Mouse (Mus musculus) gastrocnemius, postnatal 4 days (tissue): ENCODE results near the gene Olfr545. TPM values are rescaled to one million over a fixed set of nuclear protein-coding genes. Genes with fewer than 3 reads are reported as not detected.
A peak's percentile ranks its signal among the peaks of the same experiment; 100 is the strongest.

Source experiments
- DNase-seq, 2 experiments: peaks; one replicate each; pipeline ENCODE4 v3.0.0; 2021 to 2022; ENCODE audit warnings: low spot score in 2 of 2, mixed read lengths in 2 of 2
- total RNA-seq, 2 experiments: library from RNA; stranded (reverse); gene quantifications; 2 replicates each; pipeline ENCODE4 v1.2.3; 2021

Gene Olfr545
- total RNA-seq, 2 experiments from 2014 or later = not detected

DNA sequence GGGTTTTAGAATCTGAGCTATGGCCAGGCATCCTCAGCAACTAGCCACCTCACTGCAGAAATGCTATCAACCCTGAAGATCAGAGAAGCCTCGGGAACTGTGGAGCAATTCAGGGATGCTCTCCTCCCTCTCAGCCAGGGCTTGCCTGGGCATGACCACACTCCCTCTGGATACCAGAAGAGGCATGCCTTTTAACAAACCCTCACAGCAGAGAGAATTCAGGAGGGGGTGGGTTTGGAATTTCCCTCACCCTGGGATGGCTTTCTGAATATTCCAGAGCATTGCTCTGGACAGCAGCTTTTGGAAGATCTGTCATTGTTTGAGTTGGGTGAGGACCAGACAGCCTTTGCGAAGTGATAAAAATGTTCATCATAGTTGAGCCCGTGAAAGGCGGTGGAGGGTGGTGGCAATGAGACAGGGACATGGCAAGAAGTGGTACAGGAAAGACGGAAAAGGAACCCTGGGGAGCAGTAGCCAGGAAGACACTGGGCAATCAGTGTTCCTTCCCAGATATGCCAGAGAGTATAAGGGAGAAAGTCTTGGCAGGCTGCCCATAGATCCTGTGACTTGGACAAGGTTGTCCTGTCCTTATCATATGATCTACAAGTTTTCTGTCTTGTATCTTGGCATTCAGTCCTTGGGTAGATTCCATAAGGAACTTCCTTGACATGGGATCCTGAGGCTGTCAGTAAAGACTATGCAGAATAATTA is 19.9 kb downstream of the Olfr545 start:
- peak in 1 of 2 experiments; percentile 36 for DNase-seq

DNA sequence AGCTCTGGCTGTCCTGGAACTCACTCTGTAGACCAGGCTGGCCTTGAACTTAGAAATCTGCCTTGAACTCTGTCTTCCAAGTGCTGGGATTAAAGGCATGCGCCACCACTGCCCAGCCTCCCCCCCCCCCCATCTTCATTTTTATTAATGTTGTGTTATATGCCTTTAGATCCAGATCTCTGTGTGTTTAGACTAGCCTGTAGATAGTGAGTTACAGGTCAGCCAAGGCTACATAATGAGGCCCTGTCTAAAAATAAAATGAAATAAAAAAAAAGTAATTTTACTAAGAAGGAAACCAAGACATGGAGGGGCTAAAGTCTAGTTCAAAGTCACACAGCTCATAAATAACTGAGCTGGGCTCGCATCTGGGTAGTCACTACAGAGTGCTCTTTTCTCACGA is 20.4 kb downstream of the Olfr545 start:
- DNase-seq = no peak

DNA sequence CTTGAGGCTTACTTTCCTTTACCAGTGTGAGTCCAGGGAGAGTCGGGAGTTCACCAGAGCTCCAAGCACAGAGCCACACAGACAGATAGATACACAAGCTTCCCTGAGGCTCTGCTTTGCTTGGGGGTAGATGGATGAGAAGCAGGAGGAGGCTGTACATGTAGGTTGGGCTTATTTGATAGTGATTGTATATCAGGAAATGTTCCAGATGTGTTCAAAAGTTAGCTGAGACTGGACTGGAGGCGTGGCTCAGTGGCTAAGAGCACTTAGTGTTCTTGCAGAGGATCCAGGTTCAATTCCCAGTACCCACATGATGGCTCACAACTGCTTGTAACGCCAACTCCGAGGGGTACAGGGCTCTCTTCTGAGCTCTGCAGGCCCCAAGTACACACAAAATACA is 20.9 kb downstream of the Olfr545 start:
- DNase-seq = no peak

DNA sequence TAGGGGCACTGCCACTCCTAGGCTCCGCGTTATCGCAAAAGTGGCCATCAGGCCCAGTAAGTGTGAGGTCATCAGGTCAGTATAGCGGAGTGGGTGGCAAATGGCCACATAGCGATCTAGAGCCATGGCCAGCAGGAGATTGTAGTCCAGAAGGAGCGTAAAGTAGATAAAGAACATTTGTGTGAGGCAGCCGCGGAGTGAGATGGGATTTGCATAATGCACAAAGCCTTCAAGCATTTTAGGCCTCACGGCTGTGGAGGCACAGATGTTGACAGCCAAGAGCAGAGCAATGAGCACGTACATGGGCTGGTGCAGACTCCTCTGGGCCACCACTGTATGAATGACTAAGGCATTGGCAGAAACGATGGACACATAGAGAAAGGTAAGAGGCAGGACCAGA is 22.0 kb downstream of the Olfr545 start:
- DNase-seq = no peak

DNA sequence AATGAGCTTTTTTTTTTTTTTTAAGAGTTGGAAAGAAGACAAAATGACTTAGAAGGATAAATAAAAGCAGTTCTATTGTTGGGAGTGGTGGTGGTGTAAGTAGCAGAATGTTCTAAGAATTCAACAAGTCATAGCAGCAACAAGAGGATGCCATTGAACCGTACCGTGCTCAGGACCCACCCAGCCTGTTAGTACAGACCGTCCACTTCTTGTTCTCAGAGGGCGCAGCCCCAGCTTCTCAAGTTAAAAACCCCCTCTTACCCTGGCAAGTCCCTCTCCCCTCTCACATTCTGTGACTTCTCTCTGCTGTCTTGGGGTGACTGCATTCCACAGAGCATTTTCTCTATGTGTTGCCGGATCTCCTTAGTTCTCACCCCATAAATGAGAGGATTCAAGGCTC is 22.8 kb downstream of the Olfr545 start:
- DNase-seq = no peak

DNA sequence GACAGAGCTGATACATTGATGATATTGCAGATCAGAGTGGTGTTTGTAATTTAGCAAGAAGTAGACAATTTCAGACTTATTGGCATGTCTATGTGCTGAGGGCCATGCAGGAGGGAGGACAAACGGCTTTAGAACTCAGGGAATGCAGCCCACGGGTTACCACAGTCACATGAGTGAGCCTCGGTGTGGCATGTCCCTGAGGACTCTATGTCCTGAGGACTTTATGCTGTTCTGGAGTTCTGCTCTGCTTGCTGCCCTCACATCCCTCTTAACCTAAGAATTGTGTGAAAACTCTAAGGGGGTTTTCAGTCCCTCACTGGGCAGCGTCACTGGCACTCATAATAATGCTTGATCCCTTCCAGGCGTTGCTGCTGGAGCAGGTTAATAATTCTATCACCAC is 26.7 kb downstream of the Olfr545 start:
- DNase-seq = no peak

DNA sequence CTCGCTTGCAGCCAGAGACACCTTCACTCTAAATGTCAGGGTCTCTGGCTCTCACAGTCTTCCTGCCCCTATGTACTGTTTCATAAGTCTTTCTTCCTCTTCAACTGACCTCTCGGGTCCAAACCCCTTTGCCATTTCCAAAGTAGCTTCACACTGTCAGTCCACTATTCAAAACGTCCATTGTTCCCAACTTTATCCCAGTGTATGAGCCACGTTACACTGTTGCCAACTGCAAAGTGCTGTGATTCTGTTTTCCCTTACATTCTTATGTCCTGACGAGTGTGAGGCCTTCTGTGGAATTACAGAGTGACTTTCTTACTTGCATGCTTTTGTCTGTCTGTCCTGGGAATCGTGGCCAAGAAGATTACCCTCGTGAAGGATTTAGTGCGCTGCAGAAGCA is 31.8 kb downstream of the Olfr545 start:
- no peak for DNase-seq

DNA sequence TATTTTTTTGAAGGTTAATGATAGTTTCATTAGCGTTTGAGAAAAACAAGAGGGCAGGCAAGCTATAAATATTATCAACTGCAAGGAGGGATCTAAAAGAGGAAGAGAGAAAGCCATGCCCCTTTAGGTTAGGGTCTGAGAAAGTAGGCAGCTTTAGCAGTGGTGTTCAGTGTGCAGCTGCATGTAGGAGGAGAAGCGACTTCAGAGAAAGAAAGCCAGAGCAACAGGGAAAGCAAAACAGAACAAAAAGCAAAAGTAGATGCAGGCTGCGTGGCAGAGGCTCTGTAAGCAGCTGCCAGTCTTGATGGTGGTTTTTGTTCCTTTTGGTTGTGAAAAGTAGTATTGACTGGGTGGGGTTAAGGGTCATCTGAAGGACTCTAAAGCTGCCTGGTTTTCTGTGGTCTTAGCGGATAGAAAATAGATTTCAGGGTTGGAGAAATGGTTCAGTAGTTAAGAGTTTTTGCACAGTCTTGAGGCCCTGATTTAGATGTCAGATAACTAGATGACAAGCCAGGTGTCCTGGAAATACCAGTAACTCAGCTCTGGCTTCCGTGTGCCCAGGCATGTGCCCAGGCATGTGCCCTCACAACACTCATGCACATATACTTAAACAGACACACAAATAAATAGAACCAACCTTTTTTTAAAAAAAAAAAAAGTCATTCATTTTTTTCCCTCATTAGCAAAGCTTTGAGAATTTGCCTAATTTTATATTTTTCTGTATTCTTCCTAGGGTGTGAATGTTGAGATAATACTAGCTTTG is 40.6 kb downstream of the Olfr545 start:
- DNase-seq = no peak

DNA sequence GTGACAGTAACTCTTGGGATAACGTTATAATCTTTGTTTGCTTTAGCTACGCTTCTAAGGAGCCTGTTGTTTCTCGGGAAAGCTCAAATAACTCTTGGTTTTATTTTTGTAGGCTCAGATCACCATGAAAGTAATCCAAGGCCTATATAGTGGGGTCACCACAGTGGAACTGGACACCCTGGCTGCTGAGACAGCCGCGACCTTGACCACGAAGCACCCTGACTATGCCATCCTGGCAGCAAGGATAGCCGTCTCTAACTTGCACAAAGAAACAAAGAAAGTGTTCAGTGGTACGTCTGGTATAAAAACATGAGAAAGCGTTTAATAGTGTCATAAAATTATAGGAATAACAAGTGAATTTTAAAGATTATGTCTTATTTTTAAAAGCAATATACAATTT is 52.9 kb downstream of the Olfr545 start:
- DNase-seq = no peak

DNA sequence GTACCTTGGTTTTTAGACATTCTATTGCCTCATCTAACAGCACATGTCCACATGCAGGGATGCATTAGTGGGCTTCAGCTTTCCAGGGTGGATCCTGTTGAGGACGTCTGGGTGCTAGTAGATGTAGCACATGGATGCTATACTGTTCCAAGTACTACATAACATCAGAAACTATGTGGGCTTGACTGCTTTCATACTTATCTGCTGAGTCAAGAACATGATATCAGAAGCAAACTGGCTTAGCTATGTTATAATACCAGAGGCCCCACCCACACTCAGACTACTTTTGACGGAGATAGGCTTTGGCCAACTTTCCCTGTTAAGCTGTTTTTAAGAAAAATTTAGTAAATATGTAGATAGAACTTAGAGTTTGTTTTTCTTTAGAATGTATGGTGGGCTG is 55.1 kb downstream of the Olfr545 start:
- no peak for DNase-seq

DNA sequence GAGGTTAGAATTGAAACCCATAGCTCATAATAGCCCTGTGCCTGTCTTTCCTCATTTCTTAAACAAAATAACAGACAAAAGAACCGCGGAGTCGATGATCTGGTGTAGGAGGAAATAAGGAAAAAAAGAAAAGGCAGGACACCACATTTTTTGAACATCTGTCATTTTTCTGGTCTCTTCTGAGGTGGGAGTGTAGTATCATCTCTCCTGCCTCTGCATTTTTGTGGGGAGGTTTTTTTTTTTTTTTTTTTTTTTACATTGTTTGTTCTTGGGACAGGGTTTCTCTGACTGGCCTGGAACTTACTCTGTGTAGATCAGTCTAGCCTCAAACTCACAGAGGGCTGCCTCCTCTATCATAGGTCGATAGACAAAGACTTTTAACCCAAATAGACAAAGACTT is 56.9 kb downstream of the Olfr545 start:
- DNase-seq = no peak

DNA sequence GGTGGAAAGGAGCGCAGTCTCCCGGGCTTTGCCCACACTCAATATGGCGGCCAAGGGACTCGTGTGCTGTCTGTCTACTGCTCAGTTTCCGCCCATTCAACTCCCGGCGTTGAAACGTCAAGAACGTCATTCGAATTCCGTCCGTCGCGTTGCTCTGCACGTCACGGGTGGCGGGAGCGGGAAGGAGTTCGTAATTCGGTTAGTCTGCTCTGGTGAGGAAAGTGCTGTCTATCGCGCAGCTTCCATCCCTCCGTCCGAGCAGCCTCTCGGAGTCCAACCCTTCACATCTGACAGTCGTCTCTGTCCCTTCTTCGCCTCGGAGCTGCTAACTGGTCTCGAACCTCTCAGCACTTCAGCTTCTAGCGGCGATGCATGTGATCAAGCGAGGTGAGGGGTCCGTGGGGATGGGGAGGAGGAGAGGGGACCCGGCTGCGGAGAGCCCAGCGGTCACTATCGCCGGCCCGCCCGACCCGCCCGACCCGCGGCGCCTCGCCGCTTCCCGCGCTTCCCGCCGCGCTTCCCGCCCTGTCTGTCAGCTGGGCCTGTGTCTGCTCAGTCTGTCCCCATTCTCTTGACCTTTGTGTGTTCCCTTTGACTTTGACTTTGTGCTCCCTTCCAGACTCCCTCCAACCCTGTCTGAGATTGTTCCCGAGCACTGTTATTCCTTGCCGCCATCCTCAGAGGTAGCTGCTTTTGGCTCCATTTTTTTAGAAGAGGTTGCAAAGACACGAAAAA is 57.5 kb downstream of the Olfr545 start, which contains the start of gene Rrm1:
Gene Rrm1, plus strand, starts transcription at position 39 of the 735 bp plus-strand sequence.
- DNase-seq = peak; percentile 75 to 91

Other genes with a start within 250 kb of the Olfr545 start
- 10 to 100 TPM; 42.9 to 43.5 TPM for gene Rhog, start 243.5 kb downstream of the Olfr545 start, total RNA-seq
- gene Stim1, start 231.8 kb downstream of the Olfr545 start, total RNA-seq = 100 to 1,000 TPM; 248 to 260 TPM
- 10 to 100 TPM; 49.5 to 52.2 TPM for gene Rrm1, start 57.9 kb downstream of the Olfr545 start, total RNA-seq
- not detected for gene Olfr543, start 17.9 kb downstream of the Olfr545 start, total RNA-seq
- gene Olfr544, start 11.3 kb downstream of the Olfr545 start, total RNA-seq = not detected
- gene Olfr547, start 35.2 kb upstream of the Olfr545 start, total RNA-seq = not detected
- gene Olfr548-ps1, start 41.3 kb upstream of the Olfr545 start, total RNA-seq = not detected
- gene Olfr549, start 50.3 kb upstream of the Olfr545 start, total RNA-seq = not detected
- gene Trim21, start 65.9 kb upstream of the Olfr545 start, total RNA-seq = 1 to 10 TPM; 4.7 to 6.4 TPM
- gene Olfr550, start 71.9 kb upstream of the Olfr545 start, total RNA-seq = under 1 TPM in 1 of 2 experiments, not detected in 1; 0.10 TPM
- not detected for gene Olfr551, start 92.3 kb upstream of the Olfr545 start, total RNA-seq
- gene Olfr552, start 98.2 kb upstream of the Olfr545 start, total RNA-seq = not detected
- not detected for gene Olfr553, start 118.6 kb upstream of the Olfr545 start, total RNA-seq
- not detected for gene Olfr554, start 138.9 kb upstream of the Olfr545 start, total RNA-seq
- not detected for gene Olfr555, start 159.2 kb upstream of the Olfr545 start, total RNA-seq
- gene Olfr556, start 165.3 kb upstream of the Olfr545 start, total RNA-seq = not detected
- gene Trim68, start 187.8 kb upstream of the Olfr545 start, total RNA-seq = 1 to 10 TPM; 7.2 to 9.0 TPM
- gene Olfr557, start 196.3 kb upstream of the Olfr545 start, total RNA-seq = not detected
- gene Olfr558, start 202.6 kb upstream of the Olfr545 start, total RNA-seq = 1 to 10 TPM; 3.3 to 5.2 TPM
- gene Olfr33, start 219.5 kb upstream of the Olfr545 start, total RNA-seq = not detected
- gene Olfr559, start 227.9 kb upstream of the Olfr545 start, total RNA-seq = not detected